Mouse (Mus musculus): ENCODE results near the gene Mylip. TPM values are rescaled to one million over a fixed set of nuclear protein-coding genes. Genes with fewer than 3 reads are reported as not detected.

Gene Mylip
- polyA plus RNA-seq, 3 experiments from 2014 or later: 9.4 to 14.9 (median 13.6) TPM

- no peak for ATAC-seq
These were observed 50.7 kb downstream of the Mylip start for GRCm38 (mm10) chr13:45440226-45440625.

- ATAC-seq: no peak
These were observed 52.9 kb downstream of the Mylip start for GRCm38 (mm10) chr13:45442451-45442850.

GRCm38 (mm10) chr13:45442918-45443535 lies 53.5 kb downstream of the Mylip start:
- no peak for ATAC-seq

- no peak for ATAC-seq
These were observed 54.7 kb downstream of the Mylip start for GRCm38 (mm10) chr13:45444220-45444619.

- ATAC-seq: no peak
These were observed 55.1 kb downstream of the Mylip start for GRCm38 (mm10) chr13:45444652-45445051.

GRCm38 (mm10) chr13:45446636-45447035 lies 57.1 kb downstream of the Mylip start:
- ATAC-seq: no peak

GRCm38 (mm10) chr13:45452437-45452836 lies 62.9 kb downstream of the Mylip start:
- ATAC-seq: no peak

GRCm38 (mm10) chr13:45453033-45453432 lies 63.5 kb downstream of the Mylip start:
- ATAC-seq: no peak

- no peak for ATAC-seq
These were observed 64.5 kb downstream of the Mylip start for GRCm38 (mm10) chr13:45454044-45454443.

GRCm38 (mm10) chr13:45454641-45455040 lies 65.1 kb downstream of the Mylip start:
- ATAC-seq: no peak

- ATAC-seq: peak; percentile 88
These were observed 65.7 kb downstream of the Mylip start for GRCm38 (mm10) chr13:45455108-45455861.

GRCm38 (mm10) chr13:45455862-45456192 lies 66.3 kb downstream of the Mylip start:
- no peak for ATAC-seq

GRCm38 (mm10) chr13:45457459-45457858 lies 67.9 kb downstream of the Mylip start:
- ATAC-seq: no peak

GRCm38 (mm10) chr13:45460177-45460576 lies 70.6 kb downstream of the Mylip start:
- no peak for ATAC-seq

GRCm38 (mm10) chr13:45461370-45461958 lies 71.9 kb downstream of the Mylip start:
- ATAC-seq: no peak

Other genes starting within 250 kb of the Mylip start
- under 1 TPM in 1 of 3 experiments, not detected in 2; 0.52 TPM for gene Gmpr, start 117.7 kb downstream of the Mylip start, polyA plus RNA-seq (2017; shearing (Covaris generic))

All from inflammation-experienced regulatory T-cells, adult 6 months (primary cell).